Mouse (Mus musculus) lung, postnatal 0 days (tissue): ENCODE measurements around the gene Gm47283.
"Not testable (repeated sequence)": the region's sequence is repeated elsewhere in the genome, so short reads cannot be mapped to it uniquely, and the experiment has no call there.

Experiments used
- CTCF ChIP-seq: IDR thresholded peaks from 2 replicates; pipeline ENCODE4 v1.5.1; 2016; ENCODE audit warnings: antibody characterized with exemption, mild to moderate bottlenecking
- EP300 ChIP-seq: IDR thresholded peaks from 2 replicates; pipeline ENCODE4 v1.6.1; 2016; ENCODE audit warnings: antibody characterized with exemption, mild to moderate bottlenecking, control low read depth

DNA sequence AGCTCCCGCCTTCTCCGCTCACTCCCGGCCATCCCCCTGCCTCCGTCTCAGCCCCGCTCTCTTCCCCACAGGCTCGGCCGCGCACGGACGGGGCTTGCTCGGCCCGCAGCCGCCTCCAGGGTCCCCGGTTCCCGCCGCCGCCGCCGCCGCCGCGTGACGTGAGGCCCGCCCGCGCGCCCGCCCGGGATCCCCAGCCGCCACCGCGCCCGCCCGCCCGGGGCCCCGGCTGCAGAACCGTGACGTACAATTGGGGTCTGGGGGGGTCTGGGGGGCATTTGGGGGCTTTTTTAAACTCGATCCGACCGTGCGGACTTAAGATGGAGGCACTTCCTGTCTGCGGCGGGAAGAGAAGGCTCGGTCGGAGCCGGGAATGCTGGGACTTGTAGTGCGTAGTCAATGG, at the start of gene Gm47283:
- TF ChIP-seq CTCF, EP300: not testable (repeated sequence)
